Mouse (Mus musculus) cerebellum, postnatal 4 days (tissue): ENCODE measurements around the gene Abhd8.

Source experiments
- DNase-seq, 2 experiments: peaks; one replicate each; pipeline ENCODE4 v3.0.0; 2022; ENCODE audit warnings: low spot score in 2 of 2, mixed read lengths in 1 of 2

The Abhd8 gene

DNA sequence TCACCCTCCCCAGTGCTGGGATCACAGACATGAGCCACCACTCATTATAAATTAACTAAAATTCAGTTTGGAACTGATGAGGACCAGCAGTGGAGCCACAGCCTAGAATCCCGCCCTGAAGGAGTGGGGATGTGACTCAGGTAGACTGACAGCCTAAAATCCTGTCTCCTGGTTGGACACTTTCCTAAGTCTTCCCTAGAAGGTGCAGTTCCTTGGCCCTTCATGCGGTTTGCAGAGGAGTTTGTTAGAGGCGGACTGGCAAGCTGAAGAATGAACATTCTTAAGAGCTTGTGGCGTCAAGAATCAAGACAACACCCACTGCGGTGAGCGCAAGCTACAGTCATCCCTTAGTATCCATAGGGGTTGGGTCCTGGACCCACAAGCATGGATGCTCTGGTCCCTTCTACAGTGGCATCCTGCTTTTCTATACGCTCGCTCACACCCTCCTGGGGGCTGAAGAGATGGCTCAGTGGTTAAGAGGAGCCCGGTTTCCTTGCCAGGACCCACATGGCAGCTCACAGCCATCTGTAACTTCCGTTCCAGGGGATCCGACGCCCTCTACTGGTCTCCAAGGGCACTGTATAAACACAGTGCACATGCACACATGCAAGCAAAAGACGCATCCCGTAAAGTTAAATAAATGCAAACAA lies 13.9 kb upstream of the Abhd8 start:
- DNase-seq: peak in 1 of 2 experiments; percentile 65

DNA sequence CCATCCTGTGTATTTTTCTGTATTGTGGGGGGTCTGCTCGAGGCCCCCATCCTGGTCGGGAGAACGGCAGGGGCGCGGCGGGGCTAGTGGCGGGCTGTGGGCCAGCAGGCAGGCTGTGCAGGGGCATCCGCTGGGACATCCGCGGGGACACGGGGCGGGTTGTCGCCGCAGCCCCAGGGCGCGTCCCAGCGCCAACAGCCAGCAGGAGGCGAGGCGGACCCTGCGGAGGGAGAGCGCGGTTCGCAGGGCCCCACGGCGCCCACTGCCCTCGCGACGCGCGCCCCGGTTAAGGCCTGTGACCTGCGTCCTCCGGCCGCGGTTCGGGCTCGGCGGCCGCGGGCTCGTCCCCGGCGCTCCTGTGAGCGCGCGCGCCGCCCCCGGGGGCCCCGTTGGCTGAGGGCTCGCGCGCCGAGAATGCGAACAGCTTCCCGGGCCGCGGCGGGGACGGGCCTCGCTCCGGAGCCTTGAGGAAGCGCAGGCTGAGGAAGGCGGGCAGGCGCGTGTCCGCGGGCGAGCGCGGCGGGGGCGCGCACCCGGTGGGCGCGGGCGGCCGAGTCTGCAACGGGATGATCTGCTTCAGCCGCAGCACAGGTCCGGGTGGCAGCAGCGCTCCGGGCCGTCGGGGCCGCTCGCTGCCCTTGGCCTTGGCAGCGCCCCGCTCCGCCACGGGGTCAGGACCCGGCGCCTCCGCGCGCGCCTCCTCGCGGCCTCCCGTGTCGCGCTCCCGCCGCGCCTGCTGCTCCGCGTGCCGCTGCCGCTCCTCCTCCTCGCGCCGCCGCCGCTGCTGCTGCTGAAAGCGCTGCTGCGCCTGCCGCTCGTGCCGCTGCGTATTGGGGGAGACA lies 12.9 kb upstream of the Abhd8 start:
- peak; percentile 64 to 85 for DNase-seq

DNA sequence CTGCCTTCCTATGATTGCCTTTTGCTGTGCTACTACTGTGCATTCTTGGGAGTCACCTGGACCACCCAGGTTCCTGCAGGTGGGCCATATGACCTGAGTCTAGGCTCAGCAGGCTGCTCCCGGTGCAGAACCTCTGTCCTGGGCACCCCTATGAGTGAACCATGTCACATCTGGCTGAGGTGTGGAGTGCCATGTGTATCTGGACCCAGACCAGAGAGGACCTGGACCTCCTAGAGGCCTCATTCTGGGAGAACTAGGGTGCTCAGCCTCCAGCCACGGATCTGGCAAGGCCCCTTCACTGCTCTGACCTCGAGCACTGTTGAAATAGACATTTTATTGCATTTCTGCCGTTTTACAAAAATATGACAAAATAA lies 12.2 kb upstream of the Abhd8 start:
- no peak for DNase-seq

GRCm38 (mm10) chr8:71474785-71475701 lies 11.6 kb upstream of the Abhd8 start:
- DNase-seq: no peak

DNA sequence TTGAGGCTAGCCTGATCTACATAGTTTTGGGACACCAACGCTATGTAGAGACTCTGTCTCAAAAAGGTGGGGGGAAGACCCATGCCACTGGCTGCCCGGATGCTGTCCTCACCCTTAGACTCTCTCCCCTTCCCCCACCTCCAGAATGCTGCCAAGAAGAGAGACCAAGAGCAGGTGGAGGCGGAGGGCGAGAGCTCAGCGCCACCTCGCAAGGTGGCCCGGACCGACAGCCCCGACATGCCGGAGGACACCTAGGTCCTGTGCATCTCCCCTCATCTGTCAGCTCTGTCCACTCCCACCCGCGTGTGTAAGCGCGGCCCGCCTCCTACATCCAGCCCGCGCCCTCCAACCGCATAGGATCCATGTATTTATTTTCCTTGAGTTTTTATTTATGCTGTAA lies 10.9 kb upstream of the Abhd8 start:
- DNase-seq: no peak

DNA sequence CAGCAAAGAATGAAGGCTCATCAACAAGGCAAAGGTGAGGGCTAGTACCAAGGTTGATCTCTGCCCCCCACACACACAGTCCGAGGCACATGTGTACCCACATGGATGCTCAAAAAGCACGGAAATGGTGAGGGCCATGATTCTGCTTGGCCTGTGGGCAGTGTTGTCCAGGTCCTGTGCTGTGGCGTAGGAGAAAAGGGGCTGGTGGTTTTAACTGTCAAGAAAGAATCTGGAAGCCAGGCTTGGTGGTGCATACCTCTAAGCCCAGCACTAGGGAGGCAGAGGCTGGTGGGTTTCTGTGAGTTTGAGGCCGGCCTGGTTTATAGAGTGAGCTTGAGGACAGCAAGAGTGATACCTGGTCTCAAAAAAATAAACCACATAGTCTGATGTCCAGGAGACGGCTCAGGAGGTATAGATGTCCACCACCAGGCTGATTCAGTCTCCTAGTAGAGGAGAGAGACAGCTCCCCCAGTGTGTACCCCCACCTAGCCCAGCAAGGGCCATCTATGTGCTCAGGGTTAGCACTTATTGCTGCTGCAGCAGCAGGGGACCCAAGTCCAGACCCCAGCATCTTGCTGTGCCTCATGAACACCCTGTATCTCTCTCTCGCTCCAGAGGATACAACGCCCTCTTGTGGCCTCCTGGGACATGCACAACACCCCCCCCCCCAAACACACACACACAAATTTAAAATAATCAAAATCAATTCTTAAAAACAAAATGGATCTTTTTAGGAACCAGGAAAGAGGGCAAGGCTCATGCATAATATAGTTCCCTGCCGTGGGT lies 9.3 kb upstream of the Abhd8 start:
- DNase-seq: no peak

GRCm38 (mm10) chr8:71471861-71472260 lies 8.4 kb upstream of the Abhd8 start:
- DNase-seq: no peak

GRCm38 (mm10) chr8:71470913-71471255 lies 7.4 kb upstream of the Abhd8 start:
- no peak for DNase-seq

GRCm38 (mm10) chr8:71470146-71470912 lies 6.9 kb upstream of the Abhd8 start:
- DNase-seq: no peak

DNA sequence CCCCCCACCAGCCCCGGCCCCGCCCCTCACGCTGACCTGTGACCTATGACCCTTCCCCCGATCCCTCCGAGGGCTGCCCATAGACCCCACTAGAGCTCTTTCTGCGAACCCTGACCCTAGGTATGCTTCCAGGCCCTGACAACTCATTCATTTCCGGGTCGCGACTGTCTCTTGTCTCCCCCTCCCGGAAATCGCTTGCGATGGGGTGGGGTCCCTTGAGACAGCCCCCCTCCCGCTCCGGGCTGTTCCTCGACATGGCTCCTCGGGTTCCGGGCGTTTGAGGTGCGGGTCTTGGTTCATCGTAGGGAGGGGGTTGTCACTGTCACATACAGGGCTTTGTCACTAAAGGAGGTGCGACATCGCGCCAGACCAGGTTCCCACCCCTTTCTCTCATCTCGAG lies 6.0 kb upstream of the Abhd8 start:
- peak in 1 of 2 experiments; percentile 67 for DNase-seq

DNA sequence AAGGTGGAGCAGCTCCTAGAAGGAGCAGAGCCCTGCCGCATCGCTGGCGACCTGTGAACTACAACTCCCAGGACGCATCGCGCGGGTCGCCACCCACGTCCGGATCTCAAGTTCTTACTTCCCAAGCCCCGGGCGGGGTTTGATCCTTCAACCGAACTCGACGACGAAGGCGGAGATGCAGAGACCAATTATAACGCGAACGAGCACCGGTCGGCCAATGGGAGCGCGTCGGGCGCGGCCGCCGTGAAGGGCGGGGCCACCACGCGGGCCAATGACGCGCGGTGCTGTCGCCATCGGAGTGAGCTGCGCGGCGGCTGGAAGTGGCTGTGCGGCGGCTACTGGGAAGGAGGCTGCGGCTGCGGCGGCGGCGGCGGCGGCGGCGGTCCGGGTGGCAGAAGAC lies 5.5 kb upstream of the Abhd8 start, which contains the start of gene Dda1:
TSS of gene Dda1 (plus strand) at position 284 of the 400 bp plus-strand sequence.
- DNase-seq: peak; percentile 92 to 96

DNA sequence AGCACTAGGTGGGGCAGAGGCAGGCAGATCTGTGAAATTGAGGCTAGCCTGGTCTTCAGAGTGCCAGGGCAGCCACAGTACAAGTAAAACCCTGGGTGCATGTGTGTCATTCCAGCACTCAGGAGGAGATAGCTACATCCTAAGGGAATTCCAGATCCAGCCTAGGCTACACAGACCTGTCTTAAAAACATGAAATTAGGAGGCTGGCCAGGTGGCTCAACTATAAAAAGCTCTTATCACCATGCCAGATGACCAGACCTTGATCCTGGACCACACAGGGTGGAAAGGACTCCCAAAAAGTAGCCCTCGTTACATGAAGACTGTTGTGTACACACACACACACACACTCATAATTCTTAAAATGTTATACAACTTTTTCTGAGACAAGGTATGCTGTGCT lies 4.5 kb upstream of the Abhd8 start:
- no peak for DNase-seq

- DNase-seq: no peak
Observed at GRCm38 (mm10) chr8:71467201-71467600, 3.7 kb upstream of the Abhd8 start.

DNA sequence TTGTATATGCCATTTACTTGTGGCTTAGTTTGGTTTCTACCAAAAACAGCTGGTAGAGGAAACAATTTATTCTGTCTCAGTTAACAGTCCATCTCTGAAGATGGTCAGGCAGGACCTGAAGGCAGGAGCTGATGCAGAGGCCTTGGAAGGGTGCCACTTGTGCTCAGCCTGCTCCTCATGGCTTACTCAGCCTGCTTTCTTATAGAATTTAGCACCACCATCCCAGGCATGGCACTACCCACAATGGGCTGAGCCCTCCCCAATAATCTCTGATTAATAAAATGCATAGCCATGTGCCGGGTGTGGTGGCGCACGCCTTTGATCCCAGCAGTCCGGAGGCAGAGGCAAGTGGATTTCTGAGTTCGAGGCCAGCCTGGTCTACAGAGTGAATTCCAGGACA lies 2.7 kb upstream of the Abhd8 start:
- no peak for DNase-seq

- DNase-seq: no peak
Observed at GRCm38 (mm10) chr8:71465733-71466132, 2.3 kb upstream of the Abhd8 start.

GRCm38 (mm10) chr8:71464513-71465500 lies 1.4 kb upstream of the Abhd8 start, which contains the start of gene Mrpl34:
Gene Mrpl34, plus strand, starts transcription at chr8:71464959.
- peak; percentile 97 to 99 for DNase-seq

- no peak for DNase-seq
Observed at GRCm38 (mm10) chr8:71462786-71463185, 669 bp downstream of the Abhd8 start.

GRCm38 (mm10) chr8:71462191-71462590 lies 1.3 kb downstream of the Abhd8 start:
- no peak for DNase-seq

DNA sequence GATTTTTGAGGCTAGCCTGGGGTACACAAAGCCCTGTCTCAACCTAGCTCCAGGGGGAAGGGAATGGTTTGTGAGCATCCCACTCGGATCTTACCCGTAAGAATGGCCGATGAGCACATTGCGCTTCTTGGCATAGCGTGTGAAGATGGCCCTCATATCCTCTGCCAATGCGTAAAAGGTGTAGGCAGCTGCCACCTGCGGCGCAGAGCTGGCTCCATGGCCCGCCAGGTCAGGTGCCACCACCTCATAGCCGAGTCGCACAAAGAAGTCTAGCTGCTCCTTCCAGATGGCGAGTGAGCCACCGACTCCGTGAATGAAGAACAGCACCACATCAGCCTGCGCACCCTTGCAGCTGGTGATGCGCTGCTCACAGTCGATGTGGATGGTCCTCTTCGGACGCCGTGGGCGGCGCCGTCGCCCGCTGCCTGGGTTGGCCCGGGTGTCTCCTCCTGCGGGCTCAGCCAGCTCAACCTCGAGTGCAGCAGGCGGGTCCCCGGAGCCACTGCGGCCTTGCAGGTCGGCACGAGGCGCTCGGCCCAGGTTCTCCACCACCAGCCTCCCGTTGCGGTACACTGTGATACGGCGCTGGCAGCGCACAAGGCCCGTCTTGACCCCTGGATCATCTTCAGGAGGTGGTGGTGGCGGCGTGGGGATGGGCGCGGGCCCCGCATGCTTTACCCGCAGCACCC lies 2.2 kb downstream of the Abhd8 start:
- DNase-seq: no peak
